Mouse (Mus musculus): ENCODE measurements around the gene Dlgap1. TPM values are rescaled to one million over a fixed set of nuclear protein-coding genes. Genes with fewer than 3 reads are reported as not detected.
"Not testable (repeated sequence)": the region's sequence is repeated elsewhere in the genome, so short reads cannot be mapped to it uniquely, and the experiment has no call there.

The Dlgap1 gene
- polyA plus RNA-seq, 1 experiment: 0.26 TPM

GRCm38 (mm10) chr17:70829943-70830715, 861.3 kb downstream of the Dlgap1 start:
- TF ChIP-seq POLR2A (IDR thresholded peaks at IDR 0.05; ENCODE audit: low read depth, low read length): no peak
- TF ChIP-seq CTCF (IDR thresholded peaks at IDR 0.05; ENCODE audit: borderline replicate concordance, insufficient read depth, low read length): no peak
- H3K4me1 ChIP-seq (ENCODE audit: control insufficient read depth, insufficient read depth, low read length): peaks cover 2% of the 10 kb centered on the region; the same call in 1 of the 2 replicates
- H3K27ac ChIP-seq (ENCODE audit: insufficient read depth, low read length): no peak overlapping the region
- H3K4me3 ChIP-seq (ENCODE audit: insufficient read depth, low read length): no peak overlapping the region

- TF ChIP-seq CTCF (IDR thresholded peaks at IDR 0.05; ENCODE audit: borderline replicate concordance, insufficient read depth, low read length) (no peak), POLR2A (IDR thresholded peaks at IDR 0.05; ENCODE audit: low read depth, low read length) (no peak)
- peaks cover 7% of the 10 kb centered on the region; the same call in 1 of the 2 replicates for H3K4me1 ChIP-seq (ENCODE audit: control insufficient read depth, insufficient read depth, low read length)
- no peak overlapping the region for H3K4me3 ChIP-seq (ENCODE audit: insufficient read depth, low read length)
- no peak overlapping the region for H3K27ac ChIP-seq (ENCODE audit: insufficient read depth, low read length)
Measured at GRCm38 (mm10) chr17:70831591-70831990, 862.7 kb downstream of the Dlgap1 start.

GRCm38 (mm10) chr17:70832544-70832943, 863.7 kb downstream of the Dlgap1 start:
- no peak overlapping the region for H3K4me3 ChIP-seq (ENCODE audit: insufficient read depth, low read length)
- no peak for TF ChIP-seq POLR2A (IDR thresholded peaks at IDR 0.05; ENCODE audit: low read depth, low read length)
- no peak for TF ChIP-seq CTCF (IDR thresholded peaks at IDR 0.05; ENCODE audit: borderline replicate concordance, insufficient read depth, low read length)
- H3K27ac ChIP-seq (ENCODE audit: insufficient read depth, low read length): no peak overlapping the region
- peaks cover 9% of the 10 kb centered on the region; the same call in 1 of the 2 replicates for H3K4me1 ChIP-seq (ENCODE audit: control insufficient read depth, insufficient read depth, low read length)

GRCm38 (mm10) chr17:70834430-70834965, 865.6 kb downstream of the Dlgap1 start:
- Histone ChIP-seq H3K27ac (ENCODE audit: insufficient read depth, low read length) (0 out of 2 replicates have a peak overlapping the region, but pooled peaks have one; percentile 41), H3K4me3 (ENCODE audit: insufficient read depth, low read length) (peak overlapping the region; percentile 19; the same call in 1 of the 2 replicates), H3K4me1 (ENCODE audit: control insufficient read depth, insufficient read depth, low read length) (peaks cover 19% of the 10 kb centered on the region)
- TF ChIP-seq CTCF (IDR thresholded peaks at IDR 0.05; ENCODE audit: borderline replicate concordance, insufficient read depth, low read length) (no peak), POLR2A (IDR thresholded peaks at IDR 0.05; ENCODE audit: low read depth, low read length) (no peak)

- peaks cover 19% of the 10 kb centered on the region for H3K4me1 ChIP-seq (ENCODE audit: control insufficient read depth, insufficient read depth, low read length)
- TF ChIP-seq CTCF (IDR thresholded peaks at IDR 0.05; ENCODE audit: borderline replicate concordance, insufficient read depth, low read length): no peak
- TF ChIP-seq POLR2A (IDR thresholded peaks at IDR 0.05; ENCODE audit: low read depth, low read length): no peak
- peak overlapping the region; percentile 19; the same call in 1 of the 2 replicates for H3K4me3 ChIP-seq (ENCODE audit: insufficient read depth, low read length)
- H3K27ac ChIP-seq (ENCODE audit: insufficient read depth, low read length): peak overlapping the region; percentile 41; the same call in 1 of the 2 replicates
Measured at GRCm38 (mm10) chr17:70835071-70835790, 866.4 kb downstream of the Dlgap1 start.

- peak overlapping the region; percentile 95 for H3K27ac ChIP-seq (ENCODE audit: insufficient read depth, low read length)
- H3K4me3 ChIP-seq (ENCODE audit: insufficient read depth, low read length): no peak overlapping the region
- peak; percentile 29; the same call in 1 of the 2 replicates for TF ChIP-seq POLR2A (IDR thresholded peaks at IDR 0.05; ENCODE audit: low read depth, low read length)
- no peak for TF ChIP-seq CTCF (IDR thresholded peaks at IDR 0.05; ENCODE audit: borderline replicate concordance, insufficient read depth, low read length)
- peaks cover 19% of the 10 kb centered on the region for H3K4me1 ChIP-seq (ENCODE audit: control insufficient read depth, insufficient read depth, low read length)
Measured at GRCm38 (mm10) chr17:70836820-70837219, 867.9 kb downstream of the Dlgap1 start.

- H3K27ac ChIP-seq (ENCODE audit: insufficient read depth, low read length): peak overlapping the region; percentile 98
- H3K4me1 ChIP-seq (ENCODE audit: control insufficient read depth, insufficient read depth, low read length): peaks cover 19% of the 10 kb centered on the region
- not testable (repeated sequence) for H3K4me3 ChIP-seq (ENCODE audit: insufficient read depth, low read length)
Measured at GRCm38 (mm10) chr17:70837474-70837873, 868.6 kb downstream of the Dlgap1 start.

GRCm38 (mm10) chr17:70838031-70838430, 869.2 kb downstream of the Dlgap1 start:
- Histone ChIP-seq H3K4me1 (ENCODE audit: control insufficient read depth, insufficient read depth, low read length) (peaks cover 19% of the 10 kb centered on the region), H3K27ac (ENCODE audit: insufficient read depth, low read length) (peak overlapping the region; percentile 98), H3K4me3 (ENCODE audit: insufficient read depth, low read length) (no peak overlapping the region)
- TF ChIP-seq CTCF (IDR thresholded peaks at IDR 0.05; ENCODE audit: borderline replicate concordance, insufficient read depth, low read length) (no peak), POLR2A (IDR thresholded peaks at IDR 0.05; ENCODE audit: low read depth, low read length) (no peak)

- no peak for TF ChIP-seq CTCF (IDR thresholded peaks at IDR 0.05; ENCODE audit: borderline replicate concordance, insufficient read depth, low read length)
- no peak for TF ChIP-seq POLR2A (IDR thresholded peaks at IDR 0.05; ENCODE audit: low read depth, low read length)
- Histone ChIP-seq H3K4me3 (ENCODE audit: insufficient read depth, low read length) (no peak overlapping the region), H3K27ac (ENCODE audit: insufficient read depth, low read length) (peak overlapping the region; percentile 98)
Measured at GRCm38 (mm10) chr17:70838533-70838932, 869.7 kb downstream of the Dlgap1 start.

More at GRCm38 (mm10) chr17:70838533-70838932, 869.7 kb downstream of the Dlgap1 start:
- peaks cover 19% of the 10 kb centered on the region for H3K4me1 ChIP-seq (ENCODE audit: control insufficient read depth, insufficient read depth, low read length)

Data from embryonic fibroblast, embryonic 13.5 days (primary cell).